Mouse (Mus musculus): ENCODE results near the gene Rbbp6. TPM values are rescaled to one million over a fixed set of nuclear protein-coding genes. Genes with fewer than 3 reads are reported as not detected.

Rbbp6 gene
- polyA plus RNA-seq, 1 experiment from 2014 or later: 25.6 TPM

DNA sequence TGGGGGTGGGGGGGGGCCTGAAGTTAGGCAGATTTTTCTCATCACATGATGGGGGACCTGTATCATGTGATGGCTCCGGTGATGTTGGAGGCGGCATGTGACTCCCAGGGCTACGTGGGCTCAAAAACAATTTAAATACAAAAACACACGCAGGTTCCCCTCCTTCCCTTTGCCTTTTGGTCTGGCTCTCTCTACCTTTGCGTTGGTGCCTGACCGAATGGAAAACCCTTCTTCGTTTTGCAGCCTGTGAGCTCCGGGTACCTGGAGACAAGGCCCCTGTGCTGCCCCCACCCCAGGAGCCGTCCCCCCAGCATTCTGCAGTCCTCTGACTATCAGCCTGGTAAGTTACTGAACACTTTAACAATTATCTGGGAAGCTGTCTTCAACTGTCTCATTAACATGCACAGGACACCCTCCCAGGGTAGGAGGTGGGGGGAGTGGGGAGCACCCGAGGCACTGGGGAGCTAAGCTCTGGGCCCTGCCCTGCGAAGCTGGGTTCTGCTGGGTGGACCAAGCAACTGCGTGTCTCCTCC lies 65.8 kb downstream of the Rbbp6 start:
- Histone ChIP-seq H3K9ac (ENCODE audit: low read depth, low read length) (peak overlapping the region; percentile 53; the same call in 1 of the 2 replicates), H3K9me3 (replicated peaks; ENCODE audit: low read length) (no peaks in the 10 kb centered on the region), H3K4me2 (ENCODE audit: low read length) (peak overlapping the region; percentile 83), H3K27me3 (ENCODE audit: insufficient read depth, low read length) (no peaks in the 10 kb centered on the region), H3K4me3 (replicated peaks; ENCODE audit: low read depth, low read length) (peak overlapping the region; percentile 32), H3K36me3 (ENCODE audit: insufficient read depth, low read length) (no peaks in the 10 kb centered on the region), H3K4me1 (replicated peaks; ENCODE audit: insufficient read depth, low read length) (0 out of 2 replicates have a peak, but pooled peaks cover 3% of the 10 kb centered on the region), H3K27ac (no peak overlapping the region)
- TF ChIP-seq CTCF (IDR thresholded peaks at IDR 0.05; ENCODE audit: low read depth): no peak
- 7% methylated on average over 12 of the region's 12 CpGs for WGBS
- ATAC-seq (replicated peaks; ENCODE audit: low FRiP score, low read depth) (peak; percentile 75), DNase-seq (ENCODE audit: low spot score) (peak; percentile 67)

DNA sequence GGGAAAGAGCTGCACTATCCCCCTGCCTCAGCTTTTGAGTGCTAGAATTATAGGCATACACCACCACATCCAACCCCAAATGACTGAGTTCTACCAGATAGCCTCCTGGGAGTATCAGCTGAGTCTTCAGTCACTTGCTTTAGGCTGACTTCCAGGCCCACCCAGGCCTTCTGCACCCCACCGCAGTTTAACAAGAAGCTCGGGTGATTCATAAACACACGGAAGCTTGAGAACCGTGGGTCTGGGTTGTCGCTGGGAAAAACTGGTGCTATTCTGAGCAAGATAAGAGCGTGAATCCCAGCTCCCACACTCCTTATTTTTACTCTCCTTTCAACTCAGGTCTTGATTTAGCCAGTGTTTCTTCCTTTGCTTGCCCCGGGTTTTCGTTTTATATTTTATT lies 69.8 kb downstream of the Rbbp6 start:
- H3K27me3 ChIP-seq (ENCODE audit: insufficient read depth, low read length): no peaks in the 10 kb centered on the region
- ATAC-seq (replicated peaks; ENCODE audit: low FRiP score, low read depth) (no peak), DNase-seq (ENCODE audit: low spot score) (no peak)
- no peak for TF ChIP-seq CTCF (IDR thresholded peaks at IDR 0.05; ENCODE audit: low read depth)
- H3K9ac ChIP-seq (ENCODE audit: low read depth, low read length): no peak overlapping the region
- no peaks in the 10 kb centered on the region for H3K36me3 ChIP-seq (ENCODE audit: insufficient read depth, low read length)
- 70% methylated on average over 8 of the region's 8 CpGs for WGBS
- H3K9me3 ChIP-seq (replicated peaks; ENCODE audit: low read length): no peaks in the 10 kb centered on the region
- no peak overlapping the region for H3K27ac ChIP-seq
- 0 out of 2 replicates have a peak, but pooled peaks cover 3% of the 10 kb centered on the region for H3K4me1 ChIP-seq (replicated peaks; ENCODE audit: insufficient read depth, low read length)
- H3K4me3 ChIP-seq (replicated peaks; ENCODE audit: low read depth, low read length): no peak overlapping the region
- H3K4me2 ChIP-seq (ENCODE audit: low read length): no peak overlapping the region

DNA sequence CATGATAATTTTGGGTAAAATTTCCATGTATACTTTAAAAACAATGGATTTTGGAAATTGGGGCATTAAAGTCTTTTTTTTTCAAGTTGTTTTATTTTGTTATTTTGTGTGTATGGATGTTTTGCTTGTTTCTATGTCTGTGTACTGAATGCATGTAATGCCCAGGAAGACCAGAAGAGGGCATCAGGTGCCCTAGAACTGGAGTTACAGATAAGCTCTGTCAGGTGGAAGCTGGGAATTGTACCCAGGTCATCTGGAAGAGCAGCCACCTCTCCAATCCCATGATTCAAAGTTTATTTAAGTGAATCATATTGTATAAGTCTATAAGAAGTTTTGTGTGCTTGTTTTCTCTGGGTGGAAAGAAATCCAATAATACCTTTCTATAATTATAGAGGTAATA lies 73.8 kb downstream of the Rbbp6 start:
- DNase-seq (ENCODE audit: low spot score): no peak
- H3K27ac ChIP-seq: no peak overlapping the region
- no peak overlapping the region for H3K4me3 ChIP-seq (replicated peaks; ENCODE audit: low read depth, low read length)
- H3K36me3 ChIP-seq (ENCODE audit: insufficient read depth, low read length): no peaks in the 10 kb centered on the region
- H3K9ac ChIP-seq (ENCODE audit: low read depth, low read length): no peak overlapping the region
- peak; percentile 57 for TF ChIP-seq CTCF (IDR thresholded peaks at IDR 0.05; ENCODE audit: low read depth)
- H3K27me3 ChIP-seq (ENCODE audit: insufficient read depth, low read length): no peaks in the 10 kb centered on the region
- no peak for ATAC-seq (replicated peaks; ENCODE audit: low FRiP score, low read depth)
- no peaks in the 10 kb centered on the region for H3K4me1 ChIP-seq (replicated peaks; ENCODE audit: insufficient read depth, low read length)
- H3K9me3 ChIP-seq (replicated peaks; ENCODE audit: low read length): no peaks in the 10 kb centered on the region
- no peak overlapping the region for H3K4me2 ChIP-seq (ENCODE audit: low read length)

DNA sequence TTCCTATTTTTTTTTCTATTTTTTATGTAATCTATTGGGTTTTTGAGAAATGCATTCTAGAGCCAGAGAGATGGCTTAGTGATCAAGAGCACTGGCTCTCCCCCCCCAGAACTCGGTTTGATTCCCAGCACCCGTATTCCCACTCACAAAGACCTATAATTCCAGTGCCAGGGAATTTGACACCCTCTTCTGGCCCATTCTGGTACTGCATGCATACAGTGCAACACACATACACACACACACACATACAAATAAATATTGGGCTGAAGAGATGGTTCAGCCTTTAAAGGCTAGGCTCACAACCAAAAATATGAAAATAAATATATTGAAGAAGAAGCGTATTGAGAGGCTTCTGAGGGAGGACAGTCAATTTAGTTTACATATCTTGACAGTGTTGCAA lies 79.7 kb downstream of the Rbbp6 start:
- no peaks in the 10 kb centered on the region for H3K27me3 ChIP-seq (ENCODE audit: insufficient read depth, low read length)
- ATAC-seq (replicated peaks; ENCODE audit: low FRiP score, low read depth) (no peak), DNase-seq (ENCODE audit: low spot score) (no peak)
- no peak overlapping the region for H3K4me3 ChIP-seq (replicated peaks; ENCODE audit: low read depth, low read length)
- H3K9ac ChIP-seq (ENCODE audit: low read depth, low read length): no peak overlapping the region
- WGBS: 94% methylated on average over 3 of the region's 3 CpGs
- no peaks in the 10 kb centered on the region for H3K9me3 ChIP-seq (replicated peaks; ENCODE audit: low read length)
- no peaks in the 10 kb centered on the region for H3K36me3 ChIP-seq (ENCODE audit: insufficient read depth, low read length)
- H3K27ac ChIP-seq: no peak overlapping the region
- no peak overlapping the region for H3K4me2 ChIP-seq (ENCODE audit: low read length)
- no peaks in the 10 kb centered on the region for H3K4me1 ChIP-seq (replicated peaks; ENCODE audit: insufficient read depth, low read length)
- peak; percentile 20; the same call in 1 of the 2 replicates for TF ChIP-seq CTCF (IDR thresholded peaks at IDR 0.05; ENCODE audit: low read depth)

DNA sequence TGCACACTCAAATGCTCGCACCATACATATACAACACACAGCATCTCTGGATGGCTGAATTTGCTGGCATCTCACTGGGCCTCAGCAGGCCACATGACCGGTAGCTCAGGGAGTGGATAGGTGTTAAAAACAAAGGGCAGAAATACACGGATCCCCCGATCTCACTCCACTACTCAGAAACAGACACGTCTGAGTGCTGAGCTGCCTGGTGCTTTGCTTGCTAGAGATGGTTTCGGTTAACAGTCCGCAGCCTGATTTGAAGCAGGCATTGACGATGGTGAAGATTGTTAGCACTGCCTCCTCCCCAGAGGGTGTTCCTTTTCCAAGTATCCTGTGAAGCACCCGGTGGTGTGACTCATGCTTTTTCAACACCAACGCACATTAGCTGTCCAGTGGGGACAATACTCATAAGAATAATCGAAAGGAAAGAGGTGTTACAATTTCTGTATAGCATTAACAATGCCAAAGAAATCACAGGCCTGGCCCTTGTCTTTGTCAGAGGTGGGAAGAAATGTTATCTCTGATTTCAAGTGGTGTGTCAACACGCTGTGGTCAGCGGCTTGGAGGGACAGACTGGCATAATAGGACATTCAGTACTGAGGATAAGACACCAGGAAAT lies 81.1 kb downstream of the Rbbp6 start:
- no peaks in the 10 kb centered on the region for H3K27me3 ChIP-seq (ENCODE audit: insufficient read depth, low read length)
- no peaks in the 10 kb centered on the region for H3K4me1 ChIP-seq (replicated peaks; ENCODE audit: insufficient read depth, low read length)
- no peak overlapping the region for H3K9ac ChIP-seq (ENCODE audit: low read depth, low read length)
- TF ChIP-seq CTCF (IDR thresholded peaks at IDR 0.05; ENCODE audit: low read depth): no peak
- WGBS: 73% methylated on average over 13 of the region's 13 CpGs
- no peak overlapping the region for H3K27ac ChIP-seq
- no peaks in the 10 kb centered on the region for H3K36me3 ChIP-seq (ENCODE audit: insufficient read depth, low read length)
- H3K4me3 ChIP-seq (replicated peaks; ENCODE audit: low read depth, low read length): no peak overlapping the region
- no peak for DNase-seq (ENCODE audit: low spot score)
- ATAC-seq (replicated peaks; ENCODE audit: low FRiP score, low read depth): no peak
- H3K9me3 ChIP-seq (replicated peaks; ENCODE audit: low read length): no peaks in the 10 kb centered on the region
- H3K4me2 ChIP-seq (ENCODE audit: low read length): no peak overlapping the region

Other genes starting within 250 kb of the Rbbp6 start
- 51.3 and 58.0 TPM in 2 replicates for gene Tnrc6a, start 158.2 kb downstream of the Rbbp6 start, polyA plus RNA-seq (2015; fragmentation: Nextera tagmentation; extraction: Ambion mirVana)
- 7.2 and 8.8 TPM in 2 replicates for gene Slc5a11, start 249.1 kb downstream of the Rbbp6 start, polyA plus RNA-seq (2015; fragmentation: Nextera tagmentation; extraction: Ambion mirVana)